Mouse (Mus musculus) forebrain, embryonic 14.5 days (tissue): Measurements from ENCODE around the gene 4930523C07Rik. TPM values are rescaled to one million over a fixed set of nuclear protein-coding genes. Genes with fewer than 3 reads are reported as not detected.

Source experiments
- ATAC-seq: fragments of 200-750 bp; cut with Nextera tagmentation; 2 replicates; pipeline ENCODE4 v1.8.0; 2017; ENCODE audit warnings: mild to moderate bottlenecking, moderate library complexity
- DNase-seq: peaks from one replicate; pipeline ENCODE4 v3.0.0-alpha.2; 2015; ENCODE audit warnings: low spot score
- H3K27ac ChIP-seq: fragments of 300-500 bp; sonication (generic); 2 replicates; pipeline ENCODE4 v1.5.1; 2014; ENCODE audit warnings: low read depth, mild to moderate bottlenecking, control low read depth, low read length, moderate library complexity
- H3K27me3 ChIP-seq: fragments of 300-500 bp; sonication (generic); replicated peaks from 2 replicates; pipeline ENCODE4 v1.6.1; 2014; ENCODE audit warnings: low read length, control low read depth, mixed read lengths; ENCODE audit not compliant: control insufficient read depth, insufficient read depth
- H3K36me3 ChIP-seq: fragments of 300-500 bp; sonication (generic); 2 replicates; pipeline ENCODE4 v1.6.1; 2014; ENCODE audit warnings: low read length, control low read depth; ENCODE audit not compliant: control insufficient read depth, insufficient read depth
- H3K4me1 ChIP-seq: fragments of 300-500 bp; sonication (generic); 2 replicates; pipeline ENCODE4 v1.6.1; 2014; ENCODE audit warnings: antibody characterized with exemption, low read length, control low read depth; ENCODE audit not compliant: control insufficient read depth, insufficient read depth
- H3K4me2 ChIP-seq: fragments of 300-500 bp; sonication (generic); 2 replicates; pipeline ENCODE4 v1.6.1; 2014; ENCODE audit warnings: mild to moderate bottlenecking, control low read depth, low read length
- H3K4me3 ChIP-seq: fragments of 300-500 bp; sonication (generic); 2 replicates; pipeline ENCODE4 v1.5.1; 2014; ENCODE audit warnings: low read depth, low read length, control low read depth
- H3K9ac ChIP-seq: fragments of 300-500 bp; sonication (generic); 2 replicates; pipeline ENCODE4 v1.6.1; 2014; ENCODE audit warnings: mild to moderate bottlenecking, low read length, control low read depth, moderate library complexity
- H3K9me3 ChIP-seq: fragments of 300-500 bp; sonication (generic); replicated peaks from 2 replicates; pipeline ENCODE4 v1.6.1; 2016; ENCODE audit warnings: low read length, control low read depth, mixed read lengths; ENCODE audit not compliant: control insufficient read depth
- WGBS: fragments of 180-500 bp; shearing (Covaris S2); extraction: QIAGEN DNeasy Blood & Tissue Kit; methylation state at CpG from one replicate; pipeline ENCODE4 v1.1.7; 2014; 5-methylcytosine and 5-hydroxymethylcytosine counted together
- polyA plus RNA-seq: library from polyadenylated mRNA; unstranded; fragments of >200 nt; fragmentation: Nextera tagmentation; extraction: Ambion mirVana; gene quantifications from 2 replicates; pipeline ENCODE4 v1.2.1, GENCODE M21; 2014

Gene 4930523C07Rik
- polyA plus RNA-seq, 1 experiment from 2014 or later, result 1.7 TPM

- no peaks in the 10 kb centered on the region for H3K27me3 ChIP-seq
- DNase-seq, result no peak
- H3K4me2 ChIP-seq, result no peak overlapping the region
- no peaks in the 10 kb centered on the region for H3K4me1 ChIP-seq
- H3K9me3 ChIP-seq, result no peaks in the 10 kb centered on the region
- H3K9ac ChIP-seq, result no peak overlapping the region
- 81% methylated on average over 11 of the region's 11 CpGs for WGBS
- no peaks in the 10 kb centered on the region for H3K36me3 ChIP-seq
- H3K27ac ChIP-seq, result no peak overlapping the region
- ATAC-seq, result no peak
- H3K4me3 ChIP-seq, result no peak overlapping the region
Observed at GRCm38 (mm10) chr1:160025146-160025894, 18.9 kb upstream of the 4930523C07Rik start.

GRCm38 (mm10) chr1:160025895-160026255 is 18.3 kb upstream of the 4930523C07Rik start:
- DNase-seq (no peak), ATAC-seq (no peak)
- no peak overlapping the region for H3K27ac ChIP-seq
- H3K9me3 ChIP-seq, result no peaks in the 10 kb centered on the region
- H3K4me2 ChIP-seq, result no peak overlapping the region
- no peak overlapping the region for H3K4me3 ChIP-seq
- no peak overlapping the region for H3K9ac ChIP-seq
- no peaks in the 10 kb centered on the region for H3K27me3 ChIP-seq
- WGBS, result 85% methylated on average over 5 of the region's 5 CpGs
- no peaks in the 10 kb centered on the region for H3K36me3 ChIP-seq
- H3K4me1 ChIP-seq, result no peaks in the 10 kb centered on the region

- DNase-seq, result no peak
- Histone ChIP-seq H3K4me1 (no peaks in the 10 kb centered on the region), H3K36me3 (no peaks in the 10 kb centered on the region), H3K9me3 (no peaks in the 10 kb centered on the region), H3K27ac (no peak overlapping the region), H3K4me2 (no peak overlapping the region), H3K9ac (no peak overlapping the region), H3K4me3 (no peak overlapping the region), H3K27me3 (no peaks in the 10 kb centered on the region)
- 71% methylated on average over 4 of the region's 4 CpGs for WGBS
- no peak for ATAC-seq
Observed at GRCm38 (mm10) chr1:160027939-160028338, 16.2 kb upstream of the 4930523C07Rik start.

- no peaks in the 10 kb centered on the region for H3K4me1 ChIP-seq
- ATAC-seq, result no peak
- H3K4me2 ChIP-seq, result no peak overlapping the region
- H3K4me3 ChIP-seq, result no peak overlapping the region
- H3K27me3 ChIP-seq, result no peaks in the 10 kb centered on the region
- no peak for DNase-seq
- WGBS, result 86% methylated on average over 4 of the region's 4 CpGs
- H3K27ac ChIP-seq, result no peak overlapping the region
- H3K9ac ChIP-seq, result no peak overlapping the region
- H3K9me3 ChIP-seq, result no peaks in the 10 kb centered on the region
- H3K36me3 ChIP-seq, result no peaks in the 10 kb centered on the region
Observed at GRCm38 (mm10) chr1:160033948-160034598, 10.1 kb upstream of the 4930523C07Rik start.

- Histone ChIP-seq H3K9ac (no peak overlapping the region), H3K36me3 (no peaks in the 10 kb centered on the region), H3K27ac (no peak overlapping the region), H3K4me1 (no peaks in the 10 kb centered on the region), H3K9me3 (no peaks in the 10 kb centered on the region), H3K4me3 (no peak overlapping the region), H3K27me3 (no peaks in the 10 kb centered on the region), H3K4me2 (no peak overlapping the region)
- ATAC-seq (no peak), DNase-seq (no peak)
- WGBS, result 80% methylated on average over 3 of the region's 3 CpGs
Observed at GRCm38 (mm10) chr1:160035561-160035960, 8.6 kb upstream of the 4930523C07Rik start.

- peak; percentile 7 for DNase-seq
Observed at GRCm38 (mm10) chr1:160036996-160037521, 7.1 kb upstream of the 4930523C07Rik start.

GRCm38 (mm10) chr1:160039951-160040645 is 4.1 kb upstream of the 4930523C07Rik start:
- Histone ChIP-seq H3K9ac (no peak overlapping the region), H3K9me3 (no peaks in the 10 kb centered on the region), H3K4me1 (peaks cover 6% of the 10 kb centered on the region), H3K4me2 (no peak overlapping the region), H3K27ac (no peak overlapping the region), H3K36me3 (no peaks in the 10 kb centered on the region), H3K4me3 (no peak overlapping the region), H3K27me3 (no peaks in the 10 kb centered on the region)
- no peak for DNase-seq
- WGBS, result 55% methylated on average over 7 of the region's 7 CpGs
- no peak for ATAC-seq

More at GRCm38 (mm10) chr1:160036996-160037521, 7.1 kb upstream of the 4930523C07Rik start:
- no peak for ATAC-seq
- Histone ChIP-seq H3K4me3 (no peak overlapping the region), H3K27ac (no peak overlapping the region), H3K4me2 (no peak overlapping the region), H3K9ac (no peak overlapping the region), H3K36me3 (no peaks in the 10 kb centered on the region), H3K9me3 (no peaks in the 10 kb centered on the region), H3K4me1 (no peaks in the 10 kb centered on the region), H3K27me3 (no peaks in the 10 kb centered on the region)
- 87% methylated on average over 5 of the region's 5 CpGs for WGBS

- WGBS, result 94% methylated on average over 7 of the region's 7 CpGs
- DNase-seq, result no peak
- no peak for ATAC-seq
- Histone ChIP-seq H3K9ac (no peak overlapping the region), H3K27me3 (no peaks in the 10 kb centered on the region), H3K4me2 (no peak overlapping the region), H3K4me1 (peaks cover 6% of the 10 kb centered on the region), H3K27ac (no peak overlapping the region), H3K9me3 (no peaks in the 10 kb centered on the region), H3K4me3 (no peak overlapping the region), H3K36me3 (no peaks in the 10 kb centered on the region)
Observed at GRCm38 (mm10) chr1:160041264-160041775, 2.9 kb upstream of the 4930523C07Rik start.
